Mouse (Mus musculus) thymus, adult 2 months (tissue): ENCODE results near the gene Nr4a1. TPM values are rescaled to one million over a fixed set of nuclear protein-coding genes. Genes with fewer than 3 reads are reported as not detected.

Source experiments
- DNase-seq: peaks from one replicate; pipeline ENCODE4 v3.0.0; 2021
- H3K27ac ChIP-seq: fragments of 200-500 bp; 2 replicates; pipeline ENCODE4 v1.5.1; 2012; ENCODE audit warnings: low read length, control low read depth; ENCODE audit not compliant: control insufficient read depth, insufficient read depth
- H3K27me3 ChIP-seq: fragments of 200-500 bp; 2 replicates; pipeline ENCODE4 v1.6.1; 2012; ENCODE audit warnings: mild to moderate bottlenecking, low read length, moderate library complexity, mixed read lengths; ENCODE audit not compliant: control insufficient read depth, insufficient read depth
- H3K36me3 ChIP-seq: fragments of 200-500 bp; 2 replicates; pipeline ENCODE4 v1.6.1; 2012; ENCODE audit warnings: mild to moderate bottlenecking, low read length, moderate library complexity; ENCODE audit not compliant: control insufficient read depth, insufficient read depth
- H3K4me1 ChIP-seq: fragments of 200-500 bp; replicated peaks from 2 replicates; pipeline ENCODE4 v1.6.1; 2012; ENCODE audit warnings: low read length; ENCODE audit not compliant: control insufficient read depth, insufficient read depth
- H3K4me3 ChIP-seq: fragments of 200-500 bp; 2 replicates; pipeline ENCODE4 v1.5.1; 2012; ENCODE audit warnings: mild to moderate bottlenecking, low read length, control low read depth, moderate library complexity; ENCODE audit not compliant: control insufficient read depth, insufficient read depth
- CTCF ChIP-seq: fragments of 200-500 bp; IDR thresholded peaks from 2 replicates; pipeline ENCODE4 v1.5.1; 2012; ENCODE audit warnings: mild to moderate bottlenecking, control low read depth, low read length, moderate library complexity, borderline replicate concordance; ENCODE audit not compliant: control insufficient read depth, poor library complexity, insufficient read depth; ENCODE audit errors: extremely low read depth
- POLR2A ChIP-seq: fragments of 200-500 bp; IDR thresholded peaks from 2 replicates; pipeline ENCODE4 v1.6.1; 2012; ENCODE audit warnings: mild to moderate bottlenecking, low read length, control low read depth, moderate library complexity; ENCODE audit not compliant: control insufficient read depth, poor library complexity, insufficient read depth; ENCODE audit errors: extremely low read depth
- WGBS: fragments of 180-500 bp; shearing (Covaris S2); methylation state at CpG from one replicate; pipeline ENCODE4 v1.1.7; 2018; 5-methylcytosine and 5-hydroxymethylcytosine counted together
- polyA plus RNA-seq: library from polyadenylated mRNA; depleted of rRNA; stranded (reverse); fragments of >200 nt; gene quantifications from 2 replicates; pipeline ENCODE4 v1.2.3, GENCODE M21; 2012; rRNA removed

Gene Nr4a1
- polyA plus RNA-seq, 1 experiment, result 164 TPM

DNA sequence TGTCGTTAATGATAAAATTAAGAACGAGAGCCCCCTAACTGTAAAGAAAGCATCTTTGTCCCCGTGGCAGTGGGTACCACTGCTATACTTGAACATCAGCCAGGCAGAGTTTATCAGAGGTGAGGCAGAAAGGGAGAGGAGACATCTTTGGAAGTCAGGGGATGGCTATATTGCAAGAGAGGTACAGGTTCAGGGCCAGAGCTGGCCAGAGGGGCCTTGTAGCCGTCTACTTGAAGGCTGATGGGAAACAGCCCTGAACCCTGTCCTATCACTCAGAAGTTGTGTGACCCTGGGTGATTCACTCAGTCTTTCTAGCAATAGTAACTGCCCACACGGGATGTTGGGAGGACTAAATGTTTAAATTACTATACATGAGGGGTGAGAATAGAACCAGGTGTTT is 67.1 kb downstream of the Nr4a1 start:
- no peak for DNase-seq
- Histone ChIP-seq H3K36me3 (no peaks in the 10 kb centered on the region), H3K27ac (no peak overlapping the region), H3K27me3 (no peaks in the 10 kb centered on the region), H3K4me1 (peaks cover 5% of the 10 kb centered on the region), H3K4me3 (no peak overlapping the region)
- WGBS, result 14% methylated on average over 5 of the region's 5 CpGs
- TF ChIP-seq CTCF, result no peak
- no peak for TF ChIP-seq POLR2A

- H3K4me1 ChIP-seq, result no peaks in the 10 kb centered on the region; the same call in 1 of the 2 replicates
- H3K36me3 ChIP-seq, result no peaks in the 10 kb centered on the region
- H3K4me3 ChIP-seq, result no peak overlapping the region
- no peaks in the 10 kb centered on the region for H3K27me3 ChIP-seq
- DNase-seq, result no peak
- no peak for TF ChIP-seq CTCF
- TF ChIP-seq POLR2A, result no peak
- H3K27ac ChIP-seq, result no peak overlapping the region
- WGBS, result 78% methylated on average over 5 of the region's 5 CpGs
Observed at GRCm38 (mm10) chr15:101322106-101322505, 68.0 kb downstream of the Nr4a1 start.

DNA sequence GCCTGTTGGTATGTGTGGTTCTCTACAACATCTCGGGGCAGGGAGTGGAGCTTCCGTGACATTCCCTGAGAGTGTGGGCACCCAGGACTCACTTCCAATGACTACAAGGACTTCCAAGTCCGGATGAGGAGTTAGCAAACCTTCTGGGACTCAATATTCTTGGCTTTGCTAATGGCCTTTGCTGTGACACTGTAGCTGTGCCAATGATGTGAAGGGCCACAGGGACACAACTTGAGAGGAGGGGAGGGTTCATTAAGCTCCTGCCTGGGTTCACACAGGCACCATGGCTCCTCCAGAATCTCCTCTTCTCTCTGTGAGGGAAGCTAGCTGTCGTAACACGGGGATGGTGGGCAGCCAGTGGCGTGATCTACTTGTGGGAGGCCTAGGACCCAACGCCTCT is 68.6 kb downstream of the Nr4a1 start:
- Histone ChIP-seq H3K27me3 (no peaks in the 10 kb centered on the region), H3K4me3 (no peak overlapping the region), H3K36me3 (no peaks in the 10 kb centered on the region), H3K27ac (no peak overlapping the region), H3K4me1 (no peaks in the 10 kb centered on the region; the same call in 1 of the 2 replicates)
- DNase-seq, result no peak
- no peak for TF ChIP-seq POLR2A
- no peak for TF ChIP-seq CTCF
- 80% methylated on average over 7 of the region's 7 CpGs for WGBS

DNA sequence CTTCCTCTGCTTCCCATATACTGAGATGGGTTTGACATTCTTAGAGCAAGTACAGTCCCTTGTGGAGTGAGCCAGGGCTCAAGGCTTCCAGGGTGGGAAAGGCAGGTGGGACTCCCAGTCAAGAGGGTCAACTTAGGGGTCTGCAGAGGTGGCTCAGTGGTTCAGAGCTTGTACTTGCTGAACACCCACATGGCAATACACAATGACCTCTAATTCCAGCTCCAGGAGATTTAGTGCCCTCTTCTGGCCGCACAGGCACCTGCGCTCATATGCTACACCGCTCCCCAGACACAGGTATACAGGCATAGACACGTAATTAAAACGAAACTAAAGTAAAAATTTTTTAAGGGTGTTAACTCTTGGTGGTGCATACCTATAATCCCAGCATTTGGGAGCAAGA is 69.4 kb downstream of the Nr4a1 start:
- no peaks in the 10 kb centered on the region; the same call in 1 of the 2 replicates for H3K4me1 ChIP-seq
- 95% methylated on average over 5 of the region's 5 CpGs for WGBS
- no peak for TF ChIP-seq CTCF
- no peak for TF ChIP-seq POLR2A
- H3K27ac ChIP-seq, result no peak overlapping the region
- no peak overlapping the region for H3K4me3 ChIP-seq
- DNase-seq, result no peak
- H3K36me3 ChIP-seq, result no peaks in the 10 kb centered on the region
- H3K27me3 ChIP-seq, result no peaks in the 10 kb centered on the region

Other genes with a start within 250 kb of the Nr4a1 start
- not detected in 2 replicates for gene Gm47841, start 206.9 kb upstream of the Nr4a1 start, polyA plus RNA-seq
- gene Fignl2, start 175.7 kb upstream of the Nr4a1 start, polyA plus RNA-seq, result 0.86 and 1.4 TPM in 2 replicates
- gene Ankrd33, start 138.5 kb upstream of the Nr4a1 start, polyA plus RNA-seq, result not detected in 2 replicates
- 27.2 and 34.2 TPM in 2 replicates for gene Acvrl1, start 125.7 kb upstream of the Nr4a1 start, polyA plus RNA-seq
- gene Acvr1b, start 80.2 kb upstream of the Nr4a1 start, polyA plus RNA-seq, result 34.9 and 35.3 TPM in 2 replicates
- gene Grasp, start 30.1 kb upstream of the Nr4a1 start, polyA plus RNA-seq, result 10.2 and 15.4 TPM in 2 replicates
- gene Atg101, start 30.0 kb downstream of the Nr4a1 start, polyA plus RNA-seq, result 68.5 and 75.2 TPM in 2 replicates
- 0.55 and 0.88 TPM in 2 replicates for gene 6030408B16Rik, start 38.9 kb downstream of the Nr4a1 start, polyA plus RNA-seq
- gene Krt80, start 115.9 kb downstream of the Nr4a1 start, polyA plus RNA-seq, result 3.1 and 3.8 TPM in 2 replicates
- gene Krt7, start 156.8 kb downstream of the Nr4a1 start, polyA plus RNA-seq, result 20.8 and 28.3 TPM in 2 replicates
- gene Krt87, start 184.5 kb downstream of the Nr4a1 start, polyA plus RNA-seq, result 0.57 and 0.77 TPM in 2 replicates
- not detected in 2 replicates for gene Krt88, start 193.5 kb downstream of the Nr4a1 start, polyA plus RNA-seq
- 0.56 and 0.66 TPM in 2 replicates for gene Krt81, start 209.5 kb downstream of the Nr4a1 start, polyA plus RNA-seq
- gene Krt86, start 219.2 kb downstream of the Nr4a1 start, polyA plus RNA-seq, result 0.18 and 0.35 TPM in 2 replicates
- gene Krt83, start 237.2 kb downstream of the Nr4a1 start, polyA plus RNA-seq, result 0.92 and 1.8 TPM in 2 replicates